Mouse (Mus musculus) MEL-GATA-1-ER (cell line): ENCODE results near the gene C87436.

Experiments
- DNase-seq: peaks from one replicate; pipeline ENCODE4 v3.0.0-alpha.2; 2012; ENCODE audit warnings: low read depth; ENCODE audit errors: extremely low read depth

Gene C87436

DNA sequence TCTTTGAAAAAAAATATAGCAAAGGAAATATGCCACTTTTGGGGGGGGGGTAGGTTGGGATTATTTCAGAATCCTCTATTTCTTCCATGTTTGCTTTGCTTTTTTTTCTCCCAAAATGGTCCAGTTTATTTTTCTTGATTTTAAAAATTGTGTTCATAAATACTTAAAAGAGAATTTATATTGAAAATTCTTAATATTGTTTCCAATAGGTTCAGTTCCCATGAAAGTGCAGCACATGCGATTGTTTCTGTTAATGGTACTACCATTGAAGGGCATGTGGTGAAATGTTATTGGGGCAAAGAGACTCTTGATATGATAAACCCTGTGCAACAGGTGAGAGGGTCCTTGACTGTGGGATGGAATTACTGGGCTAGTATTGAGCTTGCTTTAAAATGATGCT, 11.8 kb upstream of the C87436 start, which contains the start of gene Gm44790:
Gene Gm44790 (plus strand): TSS at position 301 of the 400 bp plus-strand sequence.
- DNase-seq: no peak

DNA sequence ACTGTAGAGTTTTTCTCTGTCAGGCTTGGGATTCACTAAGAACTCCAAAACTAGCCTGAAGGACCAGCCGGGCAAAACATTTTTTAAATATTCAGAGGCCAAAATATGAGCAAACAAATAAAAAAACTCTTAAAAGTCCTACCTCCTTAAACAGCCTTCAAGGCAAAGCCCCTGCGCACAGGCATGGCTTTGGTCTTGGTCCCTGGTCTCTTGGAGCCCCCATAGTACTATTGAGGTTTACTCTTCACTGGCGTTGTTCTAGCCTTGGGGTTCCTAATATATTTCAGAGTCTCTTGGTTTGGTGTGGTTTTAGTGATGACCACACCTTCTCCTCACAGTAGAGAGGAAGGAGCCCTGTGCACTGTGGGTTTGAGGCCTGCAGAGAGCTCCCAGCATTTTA, 6.6 kb upstream of the C87436 start:
- DNase-seq: no peak

DNA sequence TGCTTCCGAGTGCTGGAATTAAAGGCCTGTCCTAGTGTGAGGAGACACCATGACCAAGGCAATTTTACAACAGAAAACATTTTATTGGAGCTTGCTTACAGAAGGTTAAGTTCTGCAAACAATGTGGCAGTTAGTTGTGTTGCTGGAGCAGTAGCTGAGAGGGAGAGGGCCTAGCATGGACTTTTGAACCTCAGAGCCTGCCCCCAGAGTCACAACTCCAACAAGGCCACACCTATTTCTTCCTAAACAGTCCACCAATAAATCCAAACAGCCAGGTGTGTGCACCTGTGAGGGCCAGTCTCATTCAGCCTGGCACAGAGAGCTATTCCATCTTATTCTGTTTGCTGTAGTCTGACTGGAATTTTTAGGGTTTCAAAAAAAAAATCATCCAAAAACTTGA, 4.5 kb upstream of the C87436 start:
- no peak for DNase-seq

DNA sequence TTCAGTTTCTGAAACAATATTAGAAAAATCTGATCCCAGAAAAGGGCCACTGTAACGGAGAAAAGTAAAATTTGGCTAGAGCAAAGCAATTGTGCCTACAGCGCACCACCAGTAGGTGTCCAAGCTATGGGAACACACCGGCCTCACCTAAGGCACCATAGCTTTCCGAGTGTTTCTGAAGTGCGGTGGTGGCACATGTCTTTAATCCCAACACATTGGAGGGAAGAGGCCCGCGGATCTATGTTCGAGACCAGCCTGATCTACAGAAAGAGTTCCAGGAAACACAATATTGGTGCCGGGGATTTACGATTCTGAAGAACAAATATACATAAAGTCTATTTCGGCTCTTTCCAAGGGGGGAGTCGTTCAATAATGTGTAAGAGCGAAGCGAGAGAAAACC, 463 bp upstream of the C87436 start:
- DNase-seq: peak; percentile 24

DNA sequence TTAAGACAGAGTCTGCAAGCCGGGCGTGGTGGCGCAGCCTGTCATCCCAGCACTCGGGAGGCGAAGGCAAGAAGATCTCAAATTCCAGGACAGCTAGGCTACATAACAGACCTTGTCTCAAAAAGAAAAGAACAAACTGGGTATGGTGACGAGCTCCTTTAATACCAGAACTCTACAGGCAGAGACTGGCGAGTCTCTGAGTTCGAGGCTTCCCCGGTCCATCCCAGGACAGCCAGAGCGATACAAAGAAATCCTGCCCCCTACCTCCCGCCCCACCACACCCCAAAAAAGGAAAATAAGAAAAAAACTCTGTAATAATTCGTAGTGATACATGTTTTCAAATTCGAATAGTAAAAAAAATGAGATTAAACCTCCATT, 934 bp downstream of the C87436 start:
- peak; percentile 13 for DNase-seq

DNA sequence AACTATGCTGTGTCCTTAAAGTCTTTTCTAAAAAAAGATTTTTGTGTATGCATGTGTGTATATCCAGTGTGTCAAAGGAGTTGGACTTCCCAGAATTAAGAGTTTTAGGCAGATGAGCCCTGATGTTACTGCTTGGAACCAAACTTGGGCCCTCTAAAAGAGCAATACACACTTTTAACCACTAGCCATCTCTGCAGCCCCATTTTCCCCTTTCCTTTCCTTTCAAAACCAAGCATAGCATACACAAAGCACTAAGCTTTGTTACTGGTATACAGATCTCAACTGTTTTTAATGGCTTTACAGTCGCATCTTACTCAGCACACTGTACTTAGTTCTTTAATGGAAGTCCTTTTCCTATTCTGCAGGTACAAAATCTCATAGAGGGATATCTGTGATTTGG, 1.4 kb downstream of the C87436 start:
- DNase-seq: peak; percentile 7

DNA sequence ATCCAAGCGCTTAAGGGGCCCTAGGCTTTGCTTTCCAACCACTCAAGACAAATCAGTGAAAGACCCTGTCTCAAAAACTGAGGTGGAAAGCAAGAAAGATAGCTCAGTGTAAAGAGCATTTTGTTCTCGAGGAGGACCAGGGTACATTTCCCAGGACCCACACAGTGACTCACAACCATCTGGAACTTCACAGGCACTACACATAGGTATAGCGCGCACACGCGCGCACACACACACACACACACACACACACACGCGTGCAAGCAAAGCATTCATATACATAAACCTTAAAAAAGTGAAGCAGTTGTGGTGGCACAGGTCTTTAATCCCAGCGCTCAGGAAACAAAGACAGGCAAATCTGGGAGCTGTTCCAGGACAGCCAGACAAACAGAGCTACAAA, 3.4 kb downstream of the C87436 start:
- DNase-seq: no peak

DNA sequence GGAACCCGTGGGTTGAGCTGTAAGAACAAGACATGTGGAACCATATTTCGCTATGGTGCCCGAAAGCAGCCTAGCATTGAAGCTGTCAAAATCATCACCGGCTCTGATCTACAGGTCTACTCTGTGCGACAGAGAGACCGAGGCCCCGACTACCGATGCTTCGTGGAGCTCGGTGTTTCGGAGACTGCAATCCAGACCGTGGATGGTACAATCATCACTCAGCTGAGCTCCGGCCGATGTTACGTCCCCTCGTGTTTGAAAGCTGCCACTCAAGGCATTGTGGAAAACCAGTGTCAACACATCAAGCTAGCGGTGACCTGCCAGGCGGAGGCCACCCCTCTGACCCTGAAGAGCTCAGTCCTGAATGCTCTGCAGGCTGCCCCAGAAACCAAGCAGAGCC, 7.4 kb downstream of the C87436 start:
- DNase-seq: no peak

DNA sequence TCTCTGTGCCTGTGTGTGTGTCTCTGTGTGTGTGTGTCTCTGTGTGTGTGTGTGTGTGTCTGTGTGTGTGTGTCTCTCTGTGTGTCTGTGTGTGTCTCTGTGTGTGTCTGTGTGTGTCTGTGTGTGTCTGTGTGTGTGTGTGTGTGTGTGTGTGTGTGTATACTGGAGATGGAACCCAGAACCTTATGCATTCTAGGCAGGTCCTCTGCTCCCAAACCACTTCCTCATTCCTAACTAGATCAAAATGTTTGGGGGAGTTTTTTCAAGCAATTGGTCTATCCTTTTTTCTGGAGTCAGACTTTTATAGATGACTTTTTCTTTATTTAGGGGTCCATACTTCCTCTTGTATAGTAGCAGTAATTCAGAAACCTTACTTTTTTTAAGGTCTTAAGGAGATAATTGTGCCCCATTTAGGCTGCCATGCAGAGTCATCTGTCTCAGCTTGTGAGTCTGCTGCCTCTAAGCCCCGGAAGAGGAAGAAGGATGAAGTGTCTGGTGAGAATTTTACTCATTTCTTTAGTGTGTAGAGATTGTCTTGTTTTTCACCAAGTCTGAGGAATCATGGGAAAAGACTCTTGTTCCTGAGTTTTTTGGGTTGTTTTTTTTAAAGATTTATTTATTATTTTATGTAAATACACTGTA, 8.9 kb downstream of the C87436 start:
- DNase-seq: peak; percentile 62

DNA sequence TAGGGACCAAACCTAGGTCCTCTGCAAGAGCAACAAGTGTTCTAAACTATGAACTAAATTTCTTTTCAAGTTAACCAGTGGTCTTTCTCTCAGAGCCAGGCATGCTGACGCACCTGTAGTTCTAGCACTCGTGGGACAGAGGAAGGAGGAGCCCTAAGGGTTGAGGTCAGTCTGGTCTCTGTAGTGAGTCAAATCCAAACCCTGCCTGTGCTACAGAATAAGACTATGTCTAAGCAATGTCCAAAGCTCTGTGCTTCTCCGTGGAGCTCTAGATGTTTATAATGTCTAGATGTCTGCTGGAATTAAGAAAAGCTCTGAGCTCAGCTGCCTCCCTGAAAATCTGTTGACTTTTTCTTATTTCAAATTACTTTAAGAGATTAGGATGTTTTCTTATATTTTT, 18.6 kb downstream of the C87436 start:
- DNase-seq: no peak

DNA sequence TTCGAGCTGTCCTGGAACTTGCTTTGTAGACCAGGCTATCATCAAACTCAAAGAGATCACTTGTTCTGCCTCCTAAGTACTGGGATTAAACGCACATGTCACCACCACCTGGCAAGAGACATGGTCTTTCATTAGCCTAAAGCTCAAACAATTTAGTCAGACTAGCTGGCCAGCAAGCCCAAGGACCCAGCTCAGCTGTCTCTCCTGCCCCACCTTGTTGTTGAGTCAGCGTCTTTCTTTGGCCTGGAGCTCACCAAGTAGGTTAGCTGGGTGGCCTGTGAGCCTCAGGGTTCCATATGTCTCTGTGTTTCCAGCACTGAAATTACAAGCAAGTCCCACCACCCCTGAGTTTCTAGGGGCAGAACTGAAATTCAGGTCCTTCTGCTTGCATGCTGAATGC, 24.9 kb downstream of the C87436 start:
- DNase-seq: no peak

DNA sequence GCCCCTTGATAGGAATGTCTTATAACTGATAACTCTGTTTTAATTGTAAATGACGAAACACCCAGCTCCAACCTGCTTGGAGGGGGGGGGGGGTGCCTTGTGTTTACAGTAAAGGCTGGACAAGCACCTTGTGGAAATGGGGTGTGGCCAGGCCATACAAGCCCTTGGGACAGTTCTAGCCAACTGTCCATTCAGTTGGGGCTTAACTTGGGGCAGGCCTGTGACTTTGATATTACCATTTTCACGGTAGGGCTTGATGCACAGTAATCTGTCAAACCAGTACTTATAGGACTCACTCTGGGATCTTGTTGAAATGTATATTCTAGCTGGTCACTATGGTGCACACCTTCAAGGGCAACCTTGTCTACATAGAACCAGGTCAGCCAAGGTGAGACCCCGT, 33.1 kb downstream of the C87436 start:
- no peak for DNase-seq

DNA sequence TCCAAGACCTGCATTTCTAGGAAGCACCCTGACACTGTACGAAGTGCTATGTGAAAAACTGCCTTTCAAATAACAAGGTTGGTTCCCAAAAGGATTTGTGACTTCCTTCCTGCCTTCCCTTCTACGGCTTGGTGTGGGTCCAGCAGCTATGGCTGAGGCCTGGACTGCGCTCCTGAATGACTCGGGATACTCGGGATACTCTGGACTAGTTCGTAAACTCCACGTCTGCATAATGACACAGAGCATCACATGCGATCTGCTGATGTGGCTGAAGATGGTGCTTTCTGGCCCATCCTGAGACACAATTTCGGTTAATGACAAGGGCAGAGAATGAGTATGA, 33.6 kb downstream of the C87436 start:
- DNase-seq: no peak

DNA sequence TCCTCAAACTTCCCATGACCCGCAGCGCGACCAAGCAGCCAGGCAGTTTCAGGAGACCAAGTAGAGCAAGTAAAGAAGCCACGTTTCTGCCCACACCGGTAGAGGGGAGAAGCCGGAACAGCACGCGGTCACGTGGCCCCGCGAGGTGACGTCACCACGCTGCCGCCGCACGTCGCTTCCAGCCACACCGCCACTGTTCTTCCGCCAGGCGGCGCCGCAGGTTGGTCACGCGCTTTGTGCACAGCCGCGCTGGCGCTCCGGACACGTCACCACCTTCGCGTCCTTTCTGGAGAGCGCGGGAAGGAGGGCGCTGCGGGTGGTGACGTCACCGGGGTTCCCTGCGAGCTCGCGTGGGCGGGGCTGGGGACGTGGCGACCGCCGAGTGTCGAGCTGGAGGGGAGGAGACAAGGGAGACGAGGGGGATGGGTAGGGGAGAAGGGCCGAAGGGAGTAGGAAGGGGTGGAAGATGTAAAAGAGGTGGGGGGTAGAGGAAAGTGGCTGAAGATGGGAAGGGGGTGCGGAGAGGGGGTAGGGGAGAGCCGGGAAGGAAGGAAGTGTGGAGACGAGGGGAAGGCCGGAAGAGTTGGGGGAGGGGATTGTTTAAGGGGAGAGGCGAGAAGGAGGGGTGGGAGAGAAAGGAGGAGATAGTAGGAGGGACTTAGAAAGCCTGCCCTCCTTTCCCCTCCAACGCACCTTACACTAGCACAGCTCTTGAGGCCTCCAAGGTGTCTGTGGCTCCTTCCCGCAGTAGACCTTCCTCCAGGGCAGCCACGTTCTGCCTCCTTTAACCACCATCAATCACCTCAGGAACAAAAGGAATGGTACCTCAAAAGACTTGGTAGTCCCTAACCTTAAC, 34.2 kb downstream of the C87436 start:
- DNase-seq: peak; percentile 83

DNA sequence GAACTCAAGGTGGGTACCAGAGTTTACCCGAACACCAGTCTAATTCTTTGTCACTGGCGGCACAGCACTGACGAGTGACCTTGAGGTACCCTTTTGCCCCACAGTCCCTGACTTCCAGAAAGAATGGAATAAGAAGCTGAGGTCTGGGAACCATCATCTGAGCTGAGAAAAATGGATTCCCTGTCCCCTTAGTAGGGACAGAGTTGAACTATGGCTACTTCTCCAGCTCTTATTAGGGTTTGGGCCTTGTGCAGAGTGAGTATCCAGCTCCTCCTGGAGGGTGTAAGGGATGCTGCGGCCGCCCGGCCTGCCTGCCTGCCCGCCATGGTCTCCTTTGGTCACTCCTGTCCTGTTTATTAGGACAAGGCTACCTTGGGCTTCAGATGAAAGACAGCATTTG, 34.9 kb downstream of the C87436 start:
- DNase-seq: peak; percentile 20

DNA sequence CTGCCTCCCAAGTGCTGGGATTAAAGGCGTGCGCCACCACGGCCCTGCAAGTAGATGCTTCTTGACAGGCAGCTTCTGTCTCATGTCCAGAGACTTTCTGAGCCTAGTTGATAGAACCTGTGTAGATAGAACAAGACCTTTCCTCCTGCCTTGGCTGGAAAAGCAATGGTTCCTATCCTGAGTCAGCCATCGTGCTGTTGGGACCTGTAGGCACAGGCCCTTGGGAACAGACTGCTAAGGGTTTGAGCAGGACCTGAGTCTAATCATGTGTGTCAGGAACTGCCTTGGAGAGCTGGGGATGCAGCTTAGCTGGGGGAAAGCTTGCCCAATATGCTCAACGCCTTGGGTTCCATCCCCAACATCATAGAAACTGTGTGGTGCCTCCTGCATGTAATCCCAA, 35.9 kb downstream of the C87436 start:
- no peak for DNase-seq

DNA sequence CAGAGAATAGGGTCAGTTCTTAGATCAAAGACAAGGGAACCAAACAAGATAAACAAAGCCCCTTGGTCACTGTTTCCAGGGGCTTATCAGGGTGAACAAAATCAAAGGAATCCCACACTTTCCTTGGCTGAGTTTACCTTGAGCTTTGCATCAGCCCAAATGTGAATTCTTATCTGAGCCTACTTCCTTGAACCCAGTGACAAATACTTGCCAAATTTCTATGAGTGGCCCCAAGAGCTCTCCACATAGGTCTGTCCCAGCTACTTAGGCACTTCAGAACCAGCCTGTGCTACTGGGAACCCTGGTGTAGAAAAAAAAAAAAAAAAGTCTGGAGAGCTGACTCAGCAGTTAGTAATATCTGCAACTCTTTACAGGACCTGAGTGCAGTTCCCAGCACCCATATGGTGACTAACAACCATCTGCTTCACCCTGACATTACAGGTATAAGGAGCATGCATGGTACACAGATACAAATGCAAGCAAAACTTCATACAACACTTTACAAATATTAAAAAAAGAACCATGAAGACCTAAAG, 36.5 kb downstream of the C87436 start:
- no peak for DNase-seq

DNA sequence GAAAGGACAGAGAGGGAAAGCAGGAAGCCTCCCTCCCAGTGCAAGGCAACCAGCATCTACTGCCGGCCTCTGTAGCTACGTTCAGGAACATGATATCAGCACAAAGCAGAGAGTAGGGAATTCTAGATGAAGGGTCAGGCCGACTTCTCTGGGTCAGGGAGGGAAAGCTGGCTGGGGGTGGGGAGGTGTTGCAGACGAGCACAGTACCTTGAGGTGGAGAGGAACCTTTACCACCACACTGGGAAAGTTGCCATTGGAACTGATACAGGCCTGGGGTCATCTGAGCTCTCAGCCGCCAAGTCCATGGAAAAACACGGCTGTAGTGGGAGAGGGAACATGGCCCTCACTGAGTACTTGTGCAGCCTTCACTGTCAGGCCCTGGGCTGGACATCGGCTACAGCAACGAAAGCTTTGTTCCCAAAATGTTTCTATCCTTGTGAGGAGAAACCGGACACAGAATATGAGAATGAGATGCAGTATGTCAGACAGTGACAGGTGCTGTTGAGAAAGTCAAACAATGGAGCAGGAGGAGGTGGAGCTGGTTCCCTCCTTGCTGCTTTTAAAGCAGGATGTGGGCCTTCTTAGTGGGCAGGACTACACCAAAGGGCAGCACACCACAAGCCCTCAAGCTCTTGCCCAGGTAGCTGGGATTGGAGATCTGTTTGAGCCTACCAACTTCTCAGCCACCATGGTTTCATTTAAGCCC, 37.4 kb downstream of the C87436 start:
- DNase-seq: no peak

DNA sequence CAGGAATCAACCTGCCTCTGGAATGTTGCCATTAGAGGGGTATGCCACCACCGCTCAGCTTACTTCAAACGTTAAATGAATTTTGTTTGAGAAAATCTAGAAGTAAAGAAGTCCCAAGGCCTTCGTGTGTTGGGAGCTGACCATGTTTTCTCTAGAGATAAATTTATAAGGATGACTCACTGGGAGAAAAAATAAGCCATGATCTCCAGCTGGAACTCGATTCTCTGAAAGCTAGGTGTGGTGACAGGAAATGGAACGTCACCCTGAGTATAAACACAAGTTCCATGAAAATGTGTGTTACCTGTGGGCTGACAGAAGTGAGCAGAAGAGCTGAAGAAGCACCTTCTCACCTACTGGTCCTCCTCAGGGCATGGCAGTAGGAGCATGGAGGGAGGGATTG, 38.8 kb downstream of the C87436 start:
- no peak for DNase-seq

DNA sequence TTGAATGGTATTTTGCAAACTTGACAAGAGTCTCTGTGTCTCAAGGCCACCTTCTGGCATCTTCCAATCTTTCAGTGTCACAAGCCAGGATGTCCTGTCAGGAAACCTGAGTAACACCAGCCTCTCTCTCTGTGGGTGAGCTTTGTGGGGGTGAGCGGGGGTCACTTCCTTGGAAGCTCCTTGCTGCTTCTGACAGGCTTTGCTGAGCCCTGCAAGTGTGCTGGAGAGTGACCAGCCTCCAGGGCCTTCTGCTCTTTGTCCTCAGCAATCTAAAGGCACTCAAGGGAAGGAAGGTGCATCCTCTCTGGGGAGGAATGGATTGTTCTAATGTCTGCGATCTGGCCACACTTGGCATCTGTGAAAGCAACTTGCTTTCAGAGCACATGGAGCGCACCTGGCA, 41.1 kb downstream of the C87436 start:
- no peak for DNase-seq

DNA sequence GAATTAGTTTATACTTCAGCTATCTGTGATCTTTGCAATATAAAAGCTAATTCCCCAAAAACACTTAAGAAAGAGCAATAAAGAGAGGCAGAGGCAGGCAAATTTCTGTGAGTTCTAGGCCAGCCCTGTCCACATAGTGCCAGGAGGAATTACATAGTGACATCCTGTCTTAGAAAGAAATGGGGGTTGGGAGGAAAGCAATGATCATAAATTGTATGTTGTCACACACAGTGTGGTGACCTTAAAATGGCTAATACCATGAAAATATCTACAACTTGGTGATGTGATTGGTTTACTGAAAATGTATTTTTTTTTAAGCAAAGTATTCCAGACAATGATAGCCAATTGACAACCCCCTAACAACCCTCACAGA, 41.6 kb downstream of the C87436 start:
- DNase-seq: no peak

DNA sequence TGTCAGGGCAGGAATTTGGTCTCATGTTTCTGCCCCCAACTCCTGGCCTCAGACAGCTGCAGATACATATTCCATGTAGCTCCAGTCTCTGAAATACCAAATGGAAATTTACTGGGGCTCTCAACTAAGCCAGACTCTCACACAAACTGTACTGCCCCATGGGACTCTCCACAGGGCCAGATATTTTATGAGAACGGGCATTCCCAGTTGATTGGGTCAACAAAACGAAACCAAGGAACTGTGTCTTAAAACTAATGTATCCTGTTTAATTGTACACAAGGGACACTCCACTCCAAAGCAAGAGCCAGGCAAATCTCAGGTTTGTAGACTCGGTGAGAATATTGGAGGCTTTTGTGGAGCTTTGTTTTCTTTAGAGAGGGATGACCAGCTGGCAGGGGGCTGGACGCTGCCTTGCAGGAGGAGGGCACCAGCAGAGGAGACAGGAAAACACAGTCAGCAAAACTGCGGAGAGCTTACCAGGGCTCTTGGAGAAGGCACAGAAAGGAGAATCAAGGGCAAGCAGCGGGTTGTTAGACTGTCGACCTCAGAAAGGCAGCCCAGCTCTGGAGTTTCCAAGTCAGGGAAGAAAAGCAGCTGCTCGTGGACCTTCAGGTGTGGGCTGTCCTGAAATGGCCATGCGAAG, 42.1 kb downstream of the C87436 start:
- DNase-seq: no peak
